Mouse (Mus musculus) brain, adult 10 weeks (tissue): Measurements from ENCODE around the gene Homer3. TPM values are rescaled to one million over a fixed set of nuclear protein-coding genes. Genes with fewer than 3 reads are reported as not detected.

Experiments
- polyA plus RNA-seq: library from polyadenylated mRNA; stranded (reverse); fragments of 350-450 nt; fragmentation: Illumina TruSeq; extraction: RNeasy Lipid Tissue Mini Kit (QIAGEN cat#74804); gene quantifications from one replicate; pipeline ENCODE4 v1.2.3, GENCODE M21; 2015; ENCODE audit warnings: low read depth, low replicate concordance

Homer3 gene
- polyA plus RNA-seq = 20.1 TPM

DNA sequence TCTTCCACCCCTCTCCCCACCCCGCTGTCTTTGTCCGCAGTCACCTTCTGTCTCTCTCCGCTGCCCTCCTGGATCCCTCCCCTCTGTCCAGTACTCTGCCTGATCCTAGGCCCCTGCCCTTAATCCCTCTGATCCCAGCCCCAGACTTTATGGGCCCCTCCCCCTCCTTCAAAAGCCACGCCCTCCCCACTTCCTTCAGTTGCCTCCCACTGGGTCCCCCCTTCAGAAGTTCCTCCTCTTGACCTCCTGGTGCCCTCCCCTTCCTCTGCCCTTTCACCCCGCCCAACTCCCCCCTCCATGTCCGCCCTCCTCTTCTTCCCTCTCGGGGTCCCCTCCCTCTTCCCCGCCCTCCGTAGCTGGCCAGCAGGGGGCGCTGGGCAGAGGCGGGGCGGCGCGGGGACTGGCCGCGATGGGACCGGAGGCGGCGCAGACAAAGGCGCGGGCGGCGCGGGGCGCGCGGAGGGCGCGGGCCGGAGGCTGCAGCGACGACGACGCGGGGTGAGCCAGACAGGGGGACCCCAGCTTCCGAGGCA is at the start of gene Homer3:
Homer3 (plus strand) TSS at position 225 of the 533 bp plus-strand sequence.

DNA sequence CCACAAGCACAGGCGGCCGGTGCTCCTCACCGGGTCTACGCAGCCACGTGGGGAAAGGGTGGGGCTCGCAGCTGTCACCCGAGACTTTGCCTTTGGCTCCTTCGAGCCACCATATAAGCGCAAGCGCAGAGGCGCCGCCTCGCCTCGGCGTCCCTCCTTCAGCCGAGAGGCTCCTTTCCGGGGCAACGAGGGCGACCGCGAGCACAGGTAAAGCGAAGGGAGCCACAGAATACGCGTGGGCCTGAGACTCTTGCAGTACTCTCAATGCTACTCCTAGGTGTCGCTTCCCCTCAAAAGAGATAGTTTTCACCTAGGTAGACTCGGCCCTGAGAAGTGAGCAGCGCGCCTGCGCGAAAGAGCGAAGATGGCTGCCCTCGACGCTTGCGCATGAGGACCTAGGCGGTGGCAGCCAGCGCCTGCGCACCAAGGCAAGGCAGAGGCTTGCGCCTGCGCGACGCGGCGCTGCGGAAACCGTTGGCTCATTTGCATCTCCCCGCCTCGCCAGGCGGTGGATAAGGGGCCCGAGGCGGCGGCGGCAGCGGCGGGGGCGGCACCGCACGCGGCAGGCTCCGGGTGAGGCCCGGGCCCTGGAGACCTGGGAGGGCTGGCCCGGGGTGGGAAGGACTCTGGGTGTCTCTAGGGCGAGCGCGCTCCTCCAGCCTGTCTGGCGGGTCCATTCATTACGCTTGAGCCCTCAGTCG is 48.4 kb upstream of the Homer3 start, which contains the start of the genes Sugp2 and Armc6:
Sugp2 (plus strand) TSS at position 147 of the 701 bp plus-strand sequence.
Armc6 (minus strand) TSS at position 387 of the 701 bp plus-strand sequence.

DNA sequence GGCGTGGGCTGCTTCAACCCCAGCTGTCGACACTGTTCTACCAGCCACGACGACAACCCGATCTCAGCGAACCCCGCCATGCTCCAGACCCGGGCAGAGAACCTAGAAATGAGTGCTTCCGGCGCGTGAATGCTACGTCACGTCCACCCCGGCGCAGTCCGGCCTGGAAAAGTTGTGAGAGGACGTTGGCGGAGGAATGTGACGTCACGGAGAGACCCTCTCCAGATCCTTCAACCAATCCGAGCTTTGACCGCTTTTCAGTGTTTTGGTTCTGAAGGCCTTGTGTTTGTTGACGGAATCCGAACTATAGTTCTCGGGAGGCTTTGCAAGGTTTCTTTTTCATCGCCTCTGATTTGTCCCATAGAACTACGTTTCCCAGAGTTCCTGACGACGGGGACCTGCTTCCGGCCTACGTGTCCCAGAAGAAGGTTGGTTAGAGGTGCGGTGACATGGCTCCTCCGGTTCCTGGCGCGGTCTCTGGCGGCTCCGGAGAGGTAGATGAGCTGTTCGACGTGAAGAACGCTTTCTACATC is 19.8 kb downstream of the Homer3 start, which contains the start of the genes Ddx49 and Cope:
Ddx49 (minus strand) TSS at position 132 of the 533 bp plus-strand sequence.
Cope (plus strand) TSS at position 161 of the 533 bp plus-strand sequence.

DNA sequence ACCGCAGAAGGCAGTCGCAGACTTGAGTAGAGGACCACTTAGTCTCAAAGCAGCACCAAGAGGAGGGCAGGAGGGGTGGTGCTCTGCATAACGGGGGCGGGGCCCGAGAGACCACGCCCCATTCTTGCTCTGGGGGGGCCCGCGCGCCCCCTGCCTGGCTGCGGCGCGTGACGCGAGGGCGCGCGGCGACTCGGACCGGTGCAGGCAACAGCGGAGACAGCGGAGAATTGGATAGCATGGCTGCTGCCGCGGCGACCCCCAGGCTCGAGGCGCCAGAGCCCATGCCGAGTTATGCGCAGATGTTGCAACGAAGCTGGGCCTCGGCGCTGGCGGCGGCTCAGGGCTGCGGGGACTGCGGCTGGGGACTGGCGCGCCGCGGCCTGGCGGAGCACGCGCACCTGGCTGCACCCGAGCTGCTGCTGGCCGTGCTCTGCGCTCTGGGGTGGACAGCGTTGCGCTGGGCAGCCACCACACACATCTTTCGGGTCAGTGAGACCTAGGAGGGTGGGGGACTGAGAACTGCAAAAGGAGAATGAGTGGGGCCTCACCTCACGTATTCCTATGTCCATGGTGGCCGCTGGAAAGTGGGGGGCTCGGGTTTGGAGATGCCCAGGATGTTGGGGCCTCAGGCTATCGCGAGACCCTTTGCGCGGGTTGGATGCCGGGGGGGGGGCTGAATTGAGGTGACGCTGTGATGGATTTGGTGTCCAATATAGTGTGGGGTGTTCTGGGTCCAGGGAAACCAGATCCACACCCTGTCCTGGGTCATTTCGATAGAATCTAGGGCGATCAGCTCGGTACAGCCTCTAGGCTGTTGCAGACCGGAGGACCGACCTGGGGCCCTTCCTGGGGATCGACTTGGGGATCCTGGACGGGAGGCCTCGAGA is 33.2 kb downstream of the Homer3 start, which contains the start of gene Cers1:
Cers1 (plus strand) TSS at position 152 of the 887 bp plus-strand sequence.

DNA sequence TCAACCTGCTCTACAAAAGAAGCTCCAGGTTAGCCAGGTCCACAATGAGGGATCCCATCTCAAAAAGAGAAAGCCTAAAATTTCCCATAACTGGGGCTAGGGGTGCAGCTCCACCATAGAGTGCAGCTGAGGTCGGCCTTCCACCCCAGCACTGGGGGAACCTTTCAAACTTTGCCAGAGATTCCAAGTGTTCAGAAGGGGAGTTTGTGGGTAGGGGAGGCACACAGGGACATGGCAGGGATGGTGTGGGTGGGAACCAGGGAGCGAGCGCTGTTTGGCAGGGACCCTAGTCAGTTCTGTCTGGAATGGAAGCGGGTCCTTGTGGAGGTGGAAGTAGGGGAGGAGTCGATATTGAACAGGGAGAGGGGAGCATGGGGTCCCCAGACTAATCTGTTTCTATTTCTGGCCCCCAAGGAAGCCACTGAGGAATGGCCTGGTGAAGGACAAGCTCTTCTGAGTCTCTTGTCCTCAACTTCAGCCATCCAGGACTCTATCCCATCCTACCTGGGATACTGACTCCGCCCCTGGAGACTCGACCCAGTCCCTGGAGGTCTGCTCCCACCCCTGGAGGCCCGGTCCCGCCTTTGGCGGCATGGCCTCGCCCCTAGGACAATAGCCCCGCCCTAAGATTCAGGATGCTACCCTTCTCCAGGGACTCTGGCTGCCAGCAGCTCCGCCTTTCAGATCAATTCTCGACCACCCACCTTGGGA is 46.7 kb downstream of the Homer3 start, which contains the start of gene Gdf1:
Gdf1 (plus strand) TSS at position 694 of the 711 bp plus-strand sequence.

Other genes starting within 250 kb of the Homer3 start
- gene Mau2, start 240.1 kb upstream of the Homer3 start, polyA plus RNA-seq = 56.6 TPM
- gene Sugp1, start 240.0 kb upstream of the Homer3 start, polyA plus RNA-seq = 40.9 TPM
- 3.4 TPM for gene Tm6sf2, start 209.9 kb upstream of the Homer3 start, polyA plus RNA-seq
- 85.0 TPM for gene Hapln4, start 199.4 kb upstream of the Homer3 start, polyA plus RNA-seq
- 58.0 TPM for gene Ncan, start 162.0 kb upstream of the Homer3 start, polyA plus RNA-seq
- 29.2 TPM for gene Nr2c2ap, start 151.5 kb upstream of the Homer3 start, polyA plus RNA-seq
- gene Rfxank, start 143.7 kb upstream of the Homer3 start, polyA plus RNA-seq = 14.6 TPM
- gene Borcs8, start 143.3 kb upstream of the Homer3 start, polyA plus RNA-seq = 79.7 TPM
- gene Mef2b, start 143.1 kb upstream of the Homer3 start, polyA plus RNA-seq = not detected
- gene Tmem161a, start 110.5 kb upstream of the Homer3 start, polyA plus RNA-seq = 30.0 TPM
- gene Slc25a42, start 70.5 kb upstream of the Homer3 start, polyA plus RNA-seq = 27.2 TPM
- gene Sugp2, start 48.6 kb upstream of the Homer3 start, polyA plus RNA-seq = 63.2 TPM
- 41.9 TPM for gene Armc6, start 48.4 kb upstream of the Homer3 start, polyA plus RNA-seq
- gene Ddx49, start 19.7 kb downstream of the Homer3 start, polyA plus RNA-seq = 44.8 TPM
- 172 TPM for gene Cope, start 19.7 kb downstream of the Homer3 start, polyA plus RNA-seq
- 65.7 TPM for gene Cers1, start 32.9 kb downstream of the Homer3 start, polyA plus RNA-seq
- 3.5 TPM for gene Gdf1, start 47.0 kb downstream of the Homer3 start, polyA plus RNA-seq
- gene Upf1, start 70.5 kb downstream of the Homer3 start, polyA plus RNA-seq = 29.0 TPM
- 0.18 TPM for gene Comp, start 90.7 kb downstream of the Homer3 start, polyA plus RNA-seq
- gene Crtc1, start 156.8 kb downstream of the Homer3 start, polyA plus RNA-seq = 68.4 TPM
- 33.9 TPM for gene Klhl26, start 194.1 kb downstream of the Homer3 start, polyA plus RNA-seq
- gene Tmem59l, start 204.5 kb downstream of the Homer3 start, polyA plus RNA-seq = 410 TPM
- 5.2 TPM for gene Crlf1, start 210.3 kb downstream of the Homer3 start, polyA plus RNA-seq
- gene Rex1bd, start 223.9 kb downstream of the Homer3 start, polyA plus RNA-seq = 129 TPM
- 1,689 TPM for gene Uba52, start 228.0 kb downstream of the Homer3 start, polyA plus RNA-seq
- gene Fkbp8, start 244.9 kb downstream of the Homer3 start, polyA plus RNA-seq = 487 TPM
- gene Kxd1, start 245.1 kb downstream of the Homer3 start, polyA plus RNA-seq = 57.3 TPM